Mouse (Mus musculus) lung, adult 2 months (tissue): Measurements from ENCODE around the gene Celf2.

Experiments used
- CTCF ChIP-seq: fragments of 200-500 bp; IDR thresholded peaks from 2 replicates; pipeline ENCODE4 v1.5.1; 2011; ENCODE audit warnings: mild to moderate bottlenecking, low read length, control low read depth; ENCODE audit not compliant: insufficient read depth
- POLR2A ChIP-seq: fragments of 200-500 bp; IDR thresholded peaks from 2 replicates; pipeline ENCODE4 v1.6.1; 2011; ENCODE audit warnings: low read depth, mild to moderate bottlenecking, control low read depth, low read length, borderline replicate concordance; ENCODE audit errors: extremely low read depth

DNA sequence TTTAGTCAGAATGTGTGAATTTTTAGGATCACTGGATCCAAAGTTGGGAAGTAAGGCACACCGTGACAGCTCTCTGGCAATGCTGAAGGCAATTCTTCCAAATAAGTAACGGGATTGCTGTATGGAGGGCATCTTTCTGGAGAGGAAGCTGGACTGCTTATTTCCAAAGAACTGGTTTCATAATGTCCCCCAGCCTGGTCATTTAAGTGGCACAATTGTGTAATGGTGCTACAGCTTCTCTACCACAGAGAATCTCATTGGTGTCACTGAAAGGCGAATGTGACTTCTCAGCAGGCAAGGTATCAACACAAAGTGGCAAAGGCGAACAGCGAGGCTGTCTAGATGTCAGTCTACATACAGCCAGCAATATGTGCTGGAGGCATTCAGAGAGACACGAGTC lies 795.8 kb downstream of the Celf2 start:
- TF ChIP-seq POLR2A (no peak), CTCF (no peak)
